Mouse (Mus musculus): ENCODE measurements around the gene Gal3st2c.

DNA sequence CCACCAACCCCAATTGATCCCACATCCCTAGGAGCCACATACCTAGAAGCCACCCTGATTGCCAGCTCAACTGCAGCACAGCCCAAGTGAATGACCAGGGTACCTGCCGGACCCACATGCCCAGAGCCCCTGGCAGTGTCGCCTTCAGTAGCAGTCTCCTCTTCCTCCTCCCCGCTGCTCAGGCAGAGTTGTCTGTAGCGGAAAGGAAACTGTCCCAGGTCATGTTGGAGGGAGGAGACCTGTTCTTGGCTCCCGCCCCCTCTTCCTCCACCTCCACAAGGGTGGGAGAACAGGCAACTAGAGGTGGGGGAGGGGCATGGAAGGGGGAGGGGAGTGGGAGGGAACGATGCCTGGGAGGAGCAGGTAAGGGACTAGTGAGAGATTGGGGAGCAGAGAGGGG is 62.1 kb downstream of the Gal3st2c start, which contains the start of gene Pdcd1:
- TF ChIP-seq CTCF (IDR thresholded peaks at IDR 0.05; ENCODE audit: low read depth, low read length) (no peak), GATA1 (IDR thresholded peaks at IDR 0.05; ENCODE audit: borderline replicate concordance, low read length) (no peak), POLR2AphosphoS5 (IDR thresholded peaks at IDR 0.05; ENCODE audit: insufficient replicate concordance, low read depth, low read length) (no peak), TAL1 (conservative IDR thresholded peaks at IDR 0.05; ENCODE audit: low read depth, low read length) (no peak)
